Mouse (Mus musculus): Measurements from ENCODE around the gene Stra6.

DNA sequence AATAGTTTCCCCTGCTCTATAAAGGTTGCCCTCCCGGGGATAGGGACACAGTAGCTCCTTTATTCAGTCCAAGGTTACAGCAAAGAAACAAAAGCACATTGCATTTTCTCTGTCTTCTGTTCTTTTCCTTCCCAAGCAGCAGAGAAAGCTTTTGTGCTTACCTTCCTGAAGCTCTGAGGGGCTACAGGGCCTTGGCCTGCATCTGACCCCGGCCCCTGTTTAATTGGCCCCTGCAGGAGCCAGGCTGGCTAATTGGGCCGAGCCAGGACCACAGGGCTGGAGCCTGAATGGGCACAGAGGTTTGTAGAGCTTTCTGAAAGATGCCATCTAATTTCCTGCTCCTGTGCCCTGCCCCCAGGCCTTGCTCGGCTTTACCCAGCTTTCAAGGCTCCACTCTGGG is 22.6 kb upstream of the Stra6 start:
- no peak for TF ChIP-seq POLR2A (IDR thresholded peaks at IDR 0.05; ENCODE audit: extremely low read depth, insufficient read depth, low read length)
- no peak for TF ChIP-seq CTCF (IDR thresholded peaks at IDR 0.05; ENCODE audit: low read depth, low read length)

All from liver, adult 2 months (tissue).